Mouse (Mus musculus): ENCODE data around the gene Itgb4. TPM values are rescaled to one million over a fixed set of nuclear protein-coding genes. Genes with fewer than 3 reads are reported as not detected.
"Not testable (repeated sequence)": the region's sequence is repeated elsewhere in the genome, so short reads cannot be mapped to it uniquely, and the experiment has no call there.

The Itgb4 gene
- total and polyA plus RNA-seq, 3 experiments: 0.69 to 0.85 TPM; not detected in 1

DNA sequence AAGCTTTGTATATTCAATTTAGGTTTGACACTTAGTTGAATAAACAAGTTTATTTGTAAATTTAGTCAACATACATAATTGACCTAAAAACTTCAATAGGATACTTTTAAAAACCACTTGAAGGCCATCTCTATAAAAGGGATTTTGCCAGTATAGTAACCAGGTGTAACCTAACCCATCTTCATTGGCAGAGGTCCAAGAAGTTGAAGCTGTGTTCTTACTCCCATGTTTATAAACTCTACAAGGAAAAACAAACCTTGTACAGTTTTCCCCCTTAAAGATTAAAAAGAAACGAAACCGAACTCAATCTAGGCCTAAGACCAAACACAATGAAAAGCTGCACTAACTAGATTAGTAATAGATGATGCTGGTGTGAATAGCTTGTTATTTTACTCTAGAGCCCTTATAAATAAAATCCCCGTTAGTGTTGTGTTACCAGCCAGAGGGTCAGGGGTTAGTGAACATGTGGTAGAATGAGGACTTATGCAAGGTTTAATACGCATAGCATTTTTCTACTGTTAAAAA, 47.8 kb downstream of the Itgb4 start:
- H3K27me3 ChIP-seq (ENCODE audit: control insufficient read depth in 1 of 2, insufficient read depth in 2 of 2, low read length in 2 of 2): no peaks in the 10 kb centered on the region
- peak overlapping the region; percentile 49 for H3K9ac ChIP-seq (ENCODE audit: control insufficient read depth, low read depth, low read length, poor library complexity, severe bottlenecking)
- DNase-seq (ENCODE audit: low read depth, low spot score): peak; percentile 58
- peak overlapping the region in 1 of 2 experiments; percentile 20; a peak in 2 of 4 replicates for H3K4me3 ChIP-seq (ENCODE audit: control insufficient read depth in 1 of 2, insufficient read depth in 1 of 2, low read depth in 2 of 2, low read length in 2 of 2)
- H3K4me1 ChIP-seq (ENCODE audit: control insufficient read depth in 1 of 2, insufficient read depth in 2 of 2, low read length in 2 of 2): peaks cover 2 to 3% of the 10 kb centered on the region in 2 experiments; a peak in 3 of 4 replicates
- peaks cover 14% of the 10 kb centered on the region for H3K79me2 ChIP-seq (ENCODE audit: control insufficient read depth, insufficient read depth, low read length, poor library complexity)
- H3K9me3 ChIP-seq (replicated peaks; ENCODE audit: insufficient read depth, low read length): no peaks in the 10 kb centered on the region
- TF ChIP-seq CHD2 (IDR thresholded peaks at IDR 0.05; ENCODE audit: low read length) (no peak), EP300 (IDR thresholded peaks at IDR 0.05; ENCODE audit: low read depth in 1 of 2, low read length in 2 of 2) (no peak), GABPA (IDR thresholded peaks at IDR 0.05; ENCODE audit: low read depth, low read length) (no peak), POLR2AphosphoS2 (IDR thresholded peaks at IDR 0.05; ENCODE audit: low read length) (no peak), KAT2A (conservative IDR thresholded peaks at IDR 0.05; ENCODE audit: low read depth, low read length) (no peak), NELFE (IDR thresholded peaks at IDR 0.05; ENCODE audit: low read depth, low read length) (no peak), TCF12 (IDR thresholded peaks at IDR 0.05; ENCODE audit: low read depth, low read length) (no peak), NRF1 (IDR thresholded peaks at IDR 0.05; ENCODE audit: insufficient read depth, low read depth, low read length, poor library complexity, severe bottlenecking) (no peak), ZC3H11A (IDR thresholded peaks at IDR 0.05; ENCODE audit: low read depth, low read length) (no peak), MAFK (IDR thresholded peaks at IDR 0.05; ENCODE audit: borderline replicate concordance, low read depth, low read length) (no peak), POLR2AphosphoS5 (IDR thresholded peaks at IDR 0.05; ENCODE audit: borderline replicate concordance, low read depth, low read length) (no peak), MXI1 (IDR thresholded peaks at IDR 0.05; ENCODE audit: low read depth, low read length) (no peak)
- peaks cover 4 to 16% of the 10 kb centered on the region in 2 experiments for H3K36me3 ChIP-seq (ENCODE audit: control insufficient read depth in 1 of 2, insufficient read depth in 2 of 2, low read length in 2 of 2)
- no peak overlapping the region for H3K27ac ChIP-seq (ENCODE audit: control insufficient read depth, low read depth, low read length)

GRCm38 (mm10) chr11:116023074-116023770, 48.7 kb downstream of the Itgb4 start:
- peak; percentile 96; the same call in 1 of the 2 replicates for TF ChIP-seq CHD1 (IDR thresholded peaks at IDR 0.05; ENCODE audit: low read depth, low read length)
- not testable (repeated sequence) for H3K4me1 ChIP-seq (ENCODE audit: control insufficient read depth in 1 of 2, insufficient read depth in 2 of 2, low read length in 2 of 2); H3K27me3 ChIP-seq (ENCODE audit: control insufficient read depth in 1 of 2, insufficient read depth in 2 of 2, low read length in 2 of 2); H3K9me3 ChIP-seq (replicated peaks; ENCODE audit: insufficient read depth, low read length)
- peak overlapping the region; percentile 99 for H3K9ac ChIP-seq (ENCODE audit: control insufficient read depth, low read depth, low read length, poor library complexity, severe bottlenecking)
- DNase-seq (ENCODE audit: low read depth, low spot score): peak; percentile 59
- H3K27ac ChIP-seq (ENCODE audit: control insufficient read depth, low read depth, low read length): peak overlapping the region; percentile 98
- peak overlapping the region; percentile 49 to 97 for H3K4me3 ChIP-seq (ENCODE audit: control insufficient read depth in 1 of 2, insufficient read depth in 1 of 2, low read depth in 2 of 2, low read length in 2 of 2)
- H3K36me3 ChIP-seq (ENCODE audit: control insufficient read depth in 1 of 2, insufficient read depth in 2 of 2, low read length in 2 of 2): peaks cover 4 to 16% of the 10 kb centered on the region in 2 experiments
- H3K79me2 ChIP-seq (ENCODE audit: control insufficient read depth, insufficient read depth, low read length, poor library complexity): peaks cover 14% of the 10 kb centered on the region

Measured in MEL (cell line).